ENCODE assay signal across 31 mouse cellular contexts in the genomic region with DNA sequence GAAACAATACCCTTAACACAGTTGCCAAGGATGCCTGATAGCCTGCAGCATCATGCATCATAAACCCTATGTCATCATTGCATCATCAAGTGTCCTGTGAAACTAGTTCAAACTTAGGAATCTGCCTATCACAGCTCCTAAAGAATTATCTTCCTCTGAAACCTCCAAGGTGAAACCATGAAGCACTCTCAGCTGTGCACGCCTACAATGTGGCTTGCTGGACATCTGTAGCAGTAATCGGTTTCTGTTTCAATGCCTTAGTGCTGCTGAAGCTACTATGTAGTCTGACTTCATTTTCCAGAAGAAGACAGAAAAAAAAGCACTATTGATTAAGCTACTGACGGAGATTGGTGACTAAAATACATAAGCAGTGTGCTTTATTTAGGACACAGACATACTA.
"Had no signal": no experiment of that assay in that cellular context is flagged by ENCODE, and none has a peak within 500 bp of the region (broad histone marks: within the 10 kb centered on the region; RNA-seq: fewer than 3 reads in every experiment).

No protein-coding gene starts in this region.

- H3K36me3 ChIP-seq: limb, embryonic 10.5 days; limb, embryonic 12.5 days; limb, embryonic 13.5 days; limb, embryonic 15.5 days; liver, embryonic 12.5 days; liver, embryonic 13.5 days; liver, embryonic 15.5 days; lung, embryonic 15.5 days; midbrain, embryonic 10.5 days; midbrain, embryonic 12.5 days; midbrain, embryonic 13.5 days; midbrain, embryonic 15.5 days had no signal

- H3K9ac ChIP-seq: limb, embryonic 12.5 days; limb, embryonic 13.5 days; limb, embryonic 15.5 days; liver, embryonic 12.5 days; liver, embryonic 13.5 days; liver, embryonic 14.5 days; liver, embryonic 15.5 days; liver, postnatal 0 days; lung, embryonic 14.5 days; lung, embryonic 15.5 days; midbrain, embryonic 12.5 days; midbrain, embryonic 13.5 days; midbrain, embryonic 15.5 days had no signal

- H3K9me3 ChIP-seq: limb, embryonic 10.5 days; limb, embryonic 12.5 days; limb, embryonic 13.5 days; limb, embryonic 15.5 days; liver, embryonic 12.5 days; liver, embryonic 13.5 days; liver, embryonic 15.5 days; lung, embryonic 15.5 days; megakaryocyte, embryonic 14.5 days; midbrain, embryonic 10.5 days; midbrain, embryonic 12.5 days; midbrain, embryonic 13.5 days; midbrain, embryonic 15.5 days had no signal

- ATAC-seq: liver, embryonic 12.5 days; liver, postnatal 0 days; lung, postnatal 0 days; midbrain, embryonic 13.5 days; midbrain, embryonic 15.5 days; midbrain, embryonic 16.5 days had no signal

- H3K27ac ChIP-seq: limb, embryonic 10.5 days; limb, embryonic 12.5 days; limb, embryonic 13.5 days; limb, embryonic 15.5 days; liver, embryonic 12.5 days; liver, embryonic 13.5 days; liver, embryonic 14.5 days; liver, embryonic 15.5 days; lung, embryonic 15.5 days; macrophage; midbrain, embryonic 10.5 days; midbrain, embryonic 12.5 days; midbrain, embryonic 13.5 days; midbrain, embryonic 15.5 days had no signal

- DNase-seq: left cerebral cortex, postnatal 4 days; liver; liver, embryonic 13.5 days; liver, postnatal 0 days; lung, adult 18-20 months; lung, adult 2 months; lung, embryonic 14.5 days; lung, postnatal 10 days; lung, postnatal 14 days; lung, postnatal 36 days; lung, postnatal 4 days; midbrain, embryonic 14.5 days had no signal

- H3K4me3 ChIP-seq: limb, embryonic 10.5 days; limb, embryonic 12.5 days; limb, embryonic 13.5 days; limb, embryonic 15.5 days; liver, embryonic 12.5 days; liver, embryonic 13.5 days; liver, embryonic 15.5 days; lung, embryonic 15.5 days; megakaryocyte, embryonic 14.5 days; midbrain, embryonic 10.5 days; midbrain, embryonic 12.5 days; midbrain, embryonic 13.5 days; midbrain, embryonic 15.5 days; myocyte had no signal

- H3K27me3 ChIP-seq: limb, embryonic 12.5 days; limb, embryonic 13.5 days; limb, embryonic 15.5 days; liver, embryonic 12.5 days; liver, embryonic 13.5 days; liver, embryonic 15.5 days; lung, embryonic 15.5 days; megakaryocyte, embryonic 14.5 days; midbrain, embryonic 12.5 days; midbrain, embryonic 13.5 days; midbrain, embryonic 15.5 days had no signal

- H3K4me2 ChIP-seq: limb, embryonic 12.5 days; limb, embryonic 13.5 days; limb, embryonic 15.5 days; liver, embryonic 11.5 days; liver, embryonic 12.5 days; liver, embryonic 13.5 days; liver, embryonic 15.5 days; lung, embryonic 14.5 days; lung, embryonic 15.5 days; midbrain, embryonic 11.5 days; midbrain, embryonic 12.5 days; midbrain, embryonic 13.5 days; midbrain, embryonic 15.5 days had no signal

- H3K4me1 ChIP-seq: liver, embryonic 12.5 days; liver, embryonic 13.5 days; liver, embryonic 15.5 days; megakaryocyte, embryonic 14.5 days had no signal
